Mouse (Mus musculus): Measurements from ENCODE around the gene Sost. TPM values are rescaled to one million over a fixed set of nuclear protein-coding genes. Genes with fewer than 3 reads are reported as not detected.

The Sost gene
- 0.17 and 0.25 TPM in 2 replicates for polyA plus RNA-seq (2016; fragmentation: Nextera tagmentation; extraction: Ambion mirVana)

DNA sequence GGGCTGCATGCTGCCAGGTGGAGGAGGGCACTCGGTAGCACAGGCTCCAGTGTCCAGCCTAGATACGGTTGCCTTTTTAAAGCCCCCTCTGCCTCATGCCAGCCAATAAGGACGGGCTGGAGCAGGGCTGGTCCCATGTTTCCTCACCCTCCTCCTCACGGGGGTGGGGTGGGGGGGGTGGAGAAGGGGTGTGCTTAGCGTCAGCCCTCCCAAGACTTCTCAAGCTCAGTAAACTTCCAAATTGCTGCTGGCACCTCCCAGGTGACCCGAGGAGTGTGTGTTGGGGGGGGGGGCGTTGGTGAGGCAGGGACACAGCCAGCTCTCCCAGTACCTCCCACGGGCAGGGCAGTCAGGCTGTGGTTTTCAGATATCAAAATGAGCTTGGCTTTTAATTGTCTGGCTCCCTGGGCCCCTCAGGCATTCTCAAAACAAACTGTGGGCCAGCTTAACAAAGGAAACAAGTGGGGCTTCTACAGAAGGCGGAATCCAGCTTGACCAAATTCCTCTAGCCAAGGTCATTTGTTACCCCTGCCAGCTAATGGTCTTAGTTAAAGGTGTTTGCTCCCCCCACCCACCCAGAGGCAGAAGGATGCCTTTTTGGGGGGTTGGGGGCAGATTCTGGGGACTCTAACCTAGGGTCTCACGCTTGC lies at the start of gene Sost:
TSS of gene Sost (minus strand) at position 51 of the 650 bp plus-strand sequence.
- H3K4me1 ChIP-seq, result peaks cover 37% of the 10 kb centered on the region
- WGBS, result 22% methylated on average over 9 of the region's 10 CpGs
- H3K27ac ChIP-seq (replicated peaks), result no peak within 1 kb of the TSS
- peaks cover 72% of the 10 kb centered on the region for H3K27me3 ChIP-seq
- ATAC-seq (ENCODE audit: low FRiP score, low read depth), result no peak
- H3K36me3 ChIP-seq, result no peaks in the 10 kb centered on the region
- H3K9me3 ChIP-seq, result no peaks in the 10 kb centered on the region
- H3K4me3 ChIP-seq, result no peak within 1 kb of the TSS
- no peak within 1 kb of the TSS for H3K9ac ChIP-seq (replicated peaks)
- no peak within 1 kb of the TSS for H3K4me2 ChIP-seq (replicated peaks)

DNA sequence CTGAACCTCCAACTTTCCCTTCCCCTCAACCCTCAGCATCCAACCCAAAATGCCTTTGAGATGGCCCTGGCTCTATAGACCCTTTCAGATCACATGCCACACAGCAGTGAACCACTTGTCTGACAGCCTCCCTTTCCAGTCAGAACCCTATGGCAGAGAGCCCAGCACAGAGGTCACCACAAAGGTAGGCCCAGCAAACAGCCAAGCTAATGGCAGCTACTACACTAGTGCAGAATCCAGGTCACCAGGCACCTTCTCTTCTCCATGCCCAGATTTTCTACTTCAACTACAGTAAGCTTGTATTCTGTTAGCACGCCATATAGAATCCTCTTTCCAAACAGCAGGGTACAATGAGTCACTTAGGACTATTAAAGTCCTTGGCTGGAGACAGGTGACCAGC lies 49.3 kb upstream of the Sost start:
- no peak overlapping the region for H3K4me2 ChIP-seq (replicated peaks)
- no peak overlapping the region for H3K9ac ChIP-seq (replicated peaks)
- H3K9me3 ChIP-seq, result no peaks in the 10 kb centered on the region
- 88% methylated on average over 1 of the region's 1 CpGs for WGBS
- peaks cover 15% of the 10 kb centered on the region; the same call in 1 of the 2 replicates for H3K4me1 ChIP-seq
- ATAC-seq (ENCODE audit: low FRiP score, low read depth), result no peak
- H3K36me3 ChIP-seq, result peaks cover 58% of the 10 kb centered on the region
- no peak overlapping the region; the same call in 1 of the 2 replicates for H3K27ac ChIP-seq (replicated peaks)
- H3K4me3 ChIP-seq, result no peak overlapping the region
- H3K27me3 ChIP-seq, result no peaks in the 10 kb centered on the region

DNA sequence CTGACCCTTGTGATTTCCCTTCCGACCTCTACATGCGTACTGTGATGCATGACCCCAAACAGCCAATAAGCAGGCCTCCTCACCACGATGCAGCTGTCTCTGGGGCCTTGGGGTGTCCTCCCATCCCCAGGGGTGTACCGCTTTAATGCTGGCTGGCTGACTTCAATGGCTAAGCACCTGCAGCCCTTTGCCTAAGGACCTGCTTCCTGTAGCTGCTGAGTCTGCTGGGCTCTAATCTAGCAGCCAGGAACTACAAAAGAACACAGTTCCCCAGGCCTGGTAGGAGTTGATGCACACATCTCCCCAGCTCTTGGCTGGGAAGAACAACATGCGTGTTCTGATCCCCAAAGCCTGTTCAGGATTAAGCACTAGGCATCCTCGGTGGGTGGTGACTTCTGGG lies 48.7 kb upstream of the Sost start:
- WGBS, result 59% methylated on average over 6 of the region's 6 CpGs
- Histone ChIP-seq H3K9me3 (no peaks in the 10 kb centered on the region), H3K4me3 (no peak overlapping the region), H3K27me3 (no peaks in the 10 kb centered on the region), H3K4me1 (peaks cover 17% of the 10 kb centered on the region), H3K9ac (replicated peaks) (no peak overlapping the region), H3K27ac (replicated peaks) (no peak overlapping the region; the same call in 1 of the 2 replicates), H3K36me3 (peaks cover 63% of the 10 kb centered on the region), H3K4me2 (replicated peaks) (no peak overlapping the region)
- no peak for ATAC-seq (ENCODE audit: low FRiP score, low read depth)

DNA sequence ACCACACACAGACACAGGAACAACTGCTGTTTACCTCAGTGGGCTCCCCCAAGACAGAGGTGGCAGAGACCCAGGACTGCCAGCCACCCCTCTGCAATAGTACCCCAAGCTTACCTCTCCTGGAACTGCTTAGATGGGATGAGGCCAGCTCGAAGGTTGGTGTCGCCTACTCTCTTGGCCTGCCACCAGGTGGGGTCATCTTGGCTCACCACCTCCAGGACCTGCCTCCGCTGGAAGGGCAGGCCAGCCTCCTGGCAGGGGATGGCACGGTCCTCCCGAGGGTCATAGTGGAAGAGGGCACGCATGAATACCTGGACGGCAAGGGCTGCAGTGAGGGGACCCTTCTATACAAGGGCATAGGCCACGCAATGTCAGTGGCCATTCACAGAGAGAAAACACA lies 46.4 kb upstream of the Sost start:
- ATAC-seq (ENCODE audit: low FRiP score, low read depth), result no peak
- no peak overlapping the region for H3K4me3 ChIP-seq
- H3K9me3 ChIP-seq, result no peaks in the 10 kb centered on the region
- no peak overlapping the region for H3K4me2 ChIP-seq (replicated peaks)
- H3K27ac ChIP-seq (replicated peaks), result no peak overlapping the region
- peaks cover 24% of the 10 kb centered on the region for H3K4me1 ChIP-seq
- H3K9ac ChIP-seq (replicated peaks), result no peak overlapping the region
- H3K27me3 ChIP-seq, result no peaks in the 10 kb centered on the region
- WGBS, result 88% methylated on average over 8 of the region's 8 CpGs
- H3K36me3 ChIP-seq, result peaks cover 79% of the 10 kb centered on the region

DNA sequence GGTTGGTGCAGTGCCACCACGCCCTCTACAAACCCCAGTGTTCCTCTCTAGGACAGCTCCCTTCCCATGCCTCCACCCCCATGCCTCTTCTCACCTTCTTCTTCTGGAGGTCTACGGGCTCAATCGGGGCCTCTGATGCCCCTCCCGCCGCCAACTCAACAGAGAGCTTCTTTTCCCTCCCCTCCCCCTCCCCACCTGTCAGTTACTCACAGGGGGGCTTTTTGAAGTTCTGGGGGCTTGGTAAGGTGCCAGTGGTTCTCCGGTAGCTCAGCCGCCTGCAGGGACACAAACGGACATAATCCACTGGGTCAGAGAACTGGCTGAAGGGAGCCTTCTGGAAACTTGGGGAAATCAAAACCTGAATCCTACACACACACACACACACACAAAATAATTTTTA lies 44.7 kb upstream of the Sost start:
- Histone ChIP-seq H3K27ac (replicated peaks) (no peak overlapping the region), H3K4me2 (replicated peaks) (no peak overlapping the region), H3K27me3 (no peaks in the 10 kb centered on the region), H3K9me3 (no peaks in the 10 kb centered on the region), H3K4me1 (peaks cover 29% of the 10 kb centered on the region), H3K4me3 (no peak overlapping the region), H3K9ac (replicated peaks) (no peak overlapping the region), H3K36me3 (peaks cover 76% of the 10 kb centered on the region)
- ATAC-seq (ENCODE audit: low FRiP score, low read depth), result no peak
- 88% methylated on average over 8 of the region's 8 CpGs for WGBS

DNA sequence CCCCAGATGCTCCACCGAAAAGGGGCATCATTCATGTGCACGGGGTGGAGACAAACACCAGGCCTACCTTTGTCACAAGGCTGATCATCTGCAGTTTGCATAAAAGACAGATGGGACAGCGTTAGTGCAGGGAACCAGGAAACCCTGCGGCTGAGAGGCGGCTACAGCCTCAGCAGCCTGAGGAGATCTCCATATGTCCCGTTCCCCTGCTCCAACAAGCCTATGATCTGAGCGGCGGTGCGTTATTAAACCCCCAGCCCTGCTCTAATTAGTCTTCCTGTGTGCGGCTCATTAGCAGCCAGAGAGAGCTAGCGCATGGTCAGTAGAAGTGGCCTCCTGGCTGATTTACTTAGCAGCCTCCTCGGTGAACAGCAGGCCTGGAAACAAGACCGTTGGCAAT lies 43.3 kb upstream of the Sost start:
- WGBS, result 61% methylated on average over 13 of the region's 13 CpGs

DNA sequence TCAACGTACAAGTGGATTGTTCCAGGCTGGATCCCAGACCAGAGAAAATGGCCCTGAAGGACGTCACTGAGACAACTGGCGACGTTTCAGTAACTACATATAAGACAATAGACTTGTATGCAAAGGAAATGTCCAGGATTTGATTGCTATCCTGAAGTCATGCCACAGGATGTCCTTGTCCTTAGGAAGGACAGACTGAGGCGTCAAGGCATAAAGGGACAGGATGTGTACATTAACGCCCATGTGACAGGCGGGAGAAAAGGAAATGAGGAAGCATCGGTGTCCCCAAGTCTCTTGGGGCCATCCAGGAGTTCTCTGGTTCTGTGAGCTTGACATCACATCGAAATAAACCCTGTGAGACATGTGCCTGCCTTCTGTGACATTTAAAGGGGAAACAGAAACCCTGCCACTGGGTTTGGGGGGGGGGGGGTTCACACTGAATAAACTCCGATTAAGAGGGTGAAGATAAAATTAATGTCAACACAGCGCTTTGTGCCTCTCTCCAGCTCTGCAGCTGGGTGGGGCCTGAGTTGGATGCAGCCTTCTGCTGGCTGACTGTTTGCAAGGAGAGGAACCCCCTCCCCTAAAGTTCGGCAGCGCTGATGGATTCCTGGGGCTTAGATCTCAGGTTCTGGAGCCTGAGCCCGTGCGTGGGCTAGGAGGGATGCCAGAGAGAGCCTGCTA lies 42.3 kb upstream of the Sost start:
- H3K27me3 ChIP-seq, result no peaks in the 10 kb centered on the region
- no peak overlapping the region for H3K9ac ChIP-seq (replicated peaks)
- peaks cover 78% of the 10 kb centered on the region for H3K36me3 ChIP-seq
- no peak overlapping the region for H3K4me2 ChIP-seq (replicated peaks)
- no peak overlapping the region for H3K4me3 ChIP-seq
- no peak for ATAC-seq (ENCODE audit: low FRiP score, low read depth)
- peaks cover 30% of the 10 kb centered on the region for H3K4me1 ChIP-seq
- 89% methylated on average over 15 of the region's 15 CpGs for WGBS
- H3K27ac ChIP-seq (replicated peaks), result 0 out of 2 replicates have a peak overlapping the region, but pooled peaks have one; percentile 76
- no peaks in the 10 kb centered on the region for H3K9me3 ChIP-seq

More for the DNA sequence above, 43.3 kb upstream of the Sost start:
- peaks cover 30% of the 10 kb centered on the region for H3K4me1 ChIP-seq
- H3K4me2 ChIP-seq (replicated peaks), result no peak overlapping the region
- no peak overlapping the region for H3K4me3 ChIP-seq
- no peaks in the 10 kb centered on the region for H3K27me3 ChIP-seq
- H3K9me3 ChIP-seq, result no peaks in the 10 kb centered on the region
- peak overlapping the region; percentile 76 for H3K27ac ChIP-seq (replicated peaks)
- H3K36me3 ChIP-seq, result peaks cover 75% of the 10 kb centered on the region
- H3K9ac ChIP-seq (replicated peaks), result no peak overlapping the region
- ATAC-seq (ENCODE audit: low FRiP score, low read depth), result peak; percentile 30; the same call in 1 of the 2 replicates

DNA sequence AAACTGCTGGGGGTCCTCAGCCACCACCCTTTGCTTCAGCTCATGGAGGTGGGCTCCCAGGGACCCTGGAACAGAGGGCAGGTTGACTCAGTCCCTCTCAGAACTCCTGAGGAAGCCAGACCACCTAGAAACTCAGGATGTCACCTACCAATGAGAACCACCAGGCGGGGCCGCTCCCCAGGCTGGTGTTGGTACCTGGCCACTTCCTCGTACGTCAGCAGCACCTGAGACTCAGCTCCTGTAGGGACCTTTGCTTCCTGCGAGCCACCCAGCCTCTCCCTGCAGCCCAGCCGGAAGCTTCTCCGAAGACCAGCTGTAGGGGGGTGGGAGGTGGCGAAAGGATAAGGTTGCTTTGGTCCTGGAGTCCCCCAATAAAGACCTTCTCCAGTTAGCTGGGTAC lies 41.6 kb upstream of the Sost start:
- no peaks in the 10 kb centered on the region for H3K27me3 ChIP-seq
- ATAC-seq (ENCODE audit: low FRiP score, low read depth), result no peak
- no peaks in the 10 kb centered on the region for H3K9me3 ChIP-seq
- H3K4me1 ChIP-seq, result peaks cover 27% of the 10 kb centered on the region
- peaks cover 77% of the 10 kb centered on the region for H3K36me3 ChIP-seq
- H3K4me2 ChIP-seq (replicated peaks), result no peak overlapping the region
- H3K27ac ChIP-seq (replicated peaks), result no peak overlapping the region
- 93% methylated on average over 8 of the region's 8 CpGs for WGBS
- no peak overlapping the region for H3K4me3 ChIP-seq
- H3K9ac ChIP-seq (replicated peaks), result no peak overlapping the region

DNA sequence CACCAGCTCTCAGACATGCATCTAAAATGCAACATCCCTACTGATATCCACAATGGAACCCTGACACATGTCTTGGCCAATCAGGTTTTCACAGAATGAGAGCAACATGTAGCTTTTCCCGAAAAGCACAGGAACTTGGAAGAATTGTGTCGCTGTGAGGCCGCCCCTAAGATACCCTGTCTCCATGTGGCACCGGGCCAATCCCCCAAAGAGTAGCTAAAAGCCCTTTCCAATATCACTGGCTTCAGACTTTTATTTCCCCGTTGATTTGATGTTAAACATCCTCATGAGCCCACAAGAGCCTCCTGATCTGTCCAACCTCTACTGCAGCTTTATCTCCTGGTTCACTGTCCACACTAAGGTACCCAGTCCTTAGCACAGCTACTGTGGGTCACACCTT lies 39.9 kb upstream of the Sost start:
- Histone ChIP-seq H3K9ac (replicated peaks) (no peak overlapping the region), H3K4me3 (no peak overlapping the region), H3K9me3 (no peaks in the 10 kb centered on the region), H3K4me1 (peaks cover 27% of the 10 kb centered on the region), H3K4me2 (replicated peaks) (no peak overlapping the region), H3K27ac (replicated peaks) (peak overlapping the region; percentile 65), H3K36me3 (peaks cover 64% of the 10 kb centered on the region), H3K27me3 (no peaks in the 10 kb centered on the region)
- no peak for ATAC-seq (ENCODE audit: low FRiP score, low read depth)
- WGBS, result 89% methylated on average over 5 of the region's 5 CpGs

DNA sequence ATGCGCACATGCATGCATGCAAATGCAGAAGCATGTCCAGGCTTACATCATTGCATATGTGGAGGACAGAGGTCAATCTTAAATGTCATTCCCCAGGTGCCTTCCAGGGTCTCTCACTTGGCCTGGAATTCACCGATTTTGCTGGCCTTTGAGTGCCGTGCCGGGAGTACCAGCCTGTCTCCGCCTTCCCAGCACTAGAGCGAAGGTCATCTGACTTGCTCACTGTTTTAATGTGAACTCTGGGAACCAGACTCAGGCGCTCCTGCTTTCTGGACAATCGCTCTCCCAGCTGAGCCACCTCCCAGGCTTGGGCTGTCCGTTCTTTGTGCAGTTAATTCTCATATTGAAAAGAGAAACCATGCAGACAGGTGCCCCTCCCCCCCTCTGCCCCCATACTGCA lies 39.5 kb upstream of the Sost start:
- Histone ChIP-seq H3K4me1 (peaks cover 27% of the 10 kb centered on the region), H3K4me3 (no peak overlapping the region), H3K9me3 (no peaks in the 10 kb centered on the region), H3K27ac (replicated peaks) (peak overlapping the region; percentile 65), H3K36me3 (peaks cover 64% of the 10 kb centered on the region), H3K27me3 (no peaks in the 10 kb centered on the region), H3K9ac (replicated peaks) (no peak overlapping the region), H3K4me2 (replicated peaks) (no peak overlapping the region)
- 61% methylated on average over 9 of the region's 9 CpGs for WGBS
- no peak for ATAC-seq (ENCODE audit: low FRiP score, low read depth)

DNA sequence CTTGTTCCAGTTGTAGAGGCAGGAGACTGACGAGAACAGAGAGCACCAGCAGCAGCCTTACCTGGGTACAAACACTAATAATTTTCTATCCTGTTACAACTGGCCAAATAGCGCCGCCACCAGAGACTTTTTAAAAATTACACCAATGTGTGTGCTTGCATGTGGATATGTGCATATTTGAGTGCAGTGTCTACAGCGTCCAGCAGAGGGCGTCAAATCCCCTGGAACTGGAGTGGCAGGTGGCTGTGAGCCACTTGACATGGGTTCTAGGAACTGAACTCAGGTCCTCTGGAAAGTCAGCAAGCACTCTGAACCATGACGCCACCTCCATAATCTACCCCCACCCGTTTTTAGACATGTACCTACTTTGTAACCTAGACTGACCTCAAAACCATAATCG lies 37.4 kb upstream of the Sost start:
- no peaks in the 10 kb centered on the region for H3K9me3 ChIP-seq
- ATAC-seq (ENCODE audit: low FRiP score, low read depth), result no peak
- H3K4me2 ChIP-seq (replicated peaks), result no peak overlapping the region
- no peak overlapping the region for H3K9ac ChIP-seq (replicated peaks)
- no peak overlapping the region for H3K27ac ChIP-seq (replicated peaks)
- H3K27me3 ChIP-seq, result no peaks in the 10 kb centered on the region
- H3K4me1 ChIP-seq, result peaks cover 12% of the 10 kb centered on the region; the same call in 1 of the 2 replicates
- 91% methylated on average over 8 of the region's 8 CpGs for WGBS
- H3K36me3 ChIP-seq, result peaks cover 58% of the 10 kb centered on the region
- H3K4me3 ChIP-seq, result no peak overlapping the region

DNA sequence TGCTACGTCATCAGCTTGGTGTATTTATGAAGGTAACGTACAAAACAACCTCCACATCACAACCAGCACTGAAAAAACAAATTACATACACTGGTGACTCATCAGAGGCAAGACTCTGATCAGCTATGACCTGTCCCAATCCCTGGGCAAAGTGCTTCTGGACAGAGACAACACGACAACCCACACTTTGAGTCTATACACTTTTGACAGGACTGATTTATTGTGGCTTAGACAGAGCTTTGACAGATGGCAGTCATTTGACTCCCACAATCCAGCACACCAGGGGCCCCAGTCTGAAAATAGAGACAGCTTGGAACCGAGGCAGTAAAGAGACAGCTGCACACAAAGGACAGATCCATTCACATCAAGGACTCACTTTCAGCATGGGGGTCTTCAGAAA lies 32.7 kb upstream of the Sost start:
- ATAC-seq (ENCODE audit: low FRiP score, low read depth), result no peak
- WGBS, result 58% methylated on average over 4 of the region's 4 CpGs
- Histone ChIP-seq H3K4me2 (replicated peaks) (no peak overlapping the region), H3K36me3 (peaks cover 24% of the 10 kb centered on the region), H3K9ac (replicated peaks) (no peak overlapping the region), H3K9me3 (no peaks in the 10 kb centered on the region), H3K4me1 (no peaks in the 10 kb centered on the region), H3K4me3 (no peak overlapping the region), H3K27ac (replicated peaks) (no peak overlapping the region), H3K27me3 (no peaks in the 10 kb centered on the region)

Data from midbrain, embryonic 12.5 days (tissue).